Mouse (Mus musculus) lung, adult 2 months (tissue): ENCODE results near the gene 1110059E24Rik.

Experiments
- CTCF ChIP-seq: fragments of 200-500 bp; IDR thresholded peaks from 2 replicates; pipeline ENCODE4 v1.5.1; 2011; ENCODE audit warnings: mild to moderate bottlenecking, low read length, control low read depth; ENCODE audit not compliant: insufficient read depth
- POLR2A ChIP-seq: fragments of 200-500 bp; IDR thresholded peaks from 2 replicates; pipeline ENCODE4 v1.6.1; 2011; ENCODE audit warnings: low read depth, mild to moderate bottlenecking, control low read depth, low read length, borderline replicate concordance; ENCODE audit errors: extremely low read depth

GRCm38 (mm10) chr19:21611297-21611696, 41.5 kb downstream of the 1110059E24Rik start:
- TF ChIP-seq CTCF (no peak), POLR2A (no peak)
